Mouse (Mus musculus) layer of hippocampus, adult 2 months (tissue): ENCODE measurements around the gene Slc7a7. TPM values are rescaled to one million over a fixed set of nuclear protein-coding genes. Genes with fewer than 3 reads are reported as not detected.
A peak's percentile ranks its signal among the peaks of the same experiment; 100 is the strongest.

Experiments
- DNase-seq, 2 experiments: peaks; one replicate each; pipeline ENCODE4 v3.0.0; 2022; ENCODE audit warnings: low spot score in 2 of 2
- H3K27ac ChIP-seq: fragments of 200-600 bp; 2 replicates; pipeline ENCODE4 v1.8.1; 2022
- H3K4me3 ChIP-seq: fragments of 200-600 bp; 2 replicates; pipeline ENCODE4 v1.8.1; 2022; ENCODE audit warnings: mild to moderate bottlenecking
- CTCF ChIP-seq: fragments of 200-600 bp; conservative IDR thresholded peaks from 2 replicates; pipeline ENCODE4 v1.8.1; 2022; ENCODE audit warnings: antibody characterized with exemption, mild to moderate bottlenecking, moderate library complexity
- long read RNA-seq, 2 experiments: library from polyadenylated mRNA; stranded (forward); transcript quantifications; one replicate each; pipeline ENCODE4 v2.0.0; 2021; ENCODE audit warnings: borderline mapping rate in 2 of 2
- total RNA-seq, 2 experiments: library from RNA; stranded (reverse); gene quantifications; 2 replicates each; pipeline ENCODE4 v1.2.3; 2021

Slc7a7 gene
- total RNA-seq: 1 to 10 TPM; 1.4 to 2.0 TPM
- long read RNA-seq, experiment 1, partial matches to known transcripts: 0 of 2 reads
- long read RNA-seq, experiment 1, other reads (novel, unspliced or antisense): 0 of 2 reads
- long read RNA-seq, experiment 2: 0 reads

GRCm38 (mm10) chr14:54417623-54418081 is at the start of gene Slc7a7:
Slc7a7 (minus strand) TSS chr14:54417780.
- Histone ChIP-seq H3K4me3 (no peak within 1 kb of the TSS), H3K27ac (no peak within 1 kb of the TSS)
- DNase-seq: no peak
- TF ChIP-seq CTCF: peak; percentile 38

GRCm38 (mm10) chr14:54464293-54465005 is 46.9 kb upstream of the Slc7a7 start:
- peak; percentile 24 to 53 for DNase-seq
- peak overlapping the region; percentile 87 for H3K27ac ChIP-seq

GRCm38 (mm10) chr14:54463959-54464292 is 46.3 kb upstream of the Slc7a7 start, which contains the start of gene Lrp10:
Lrp10 (plus strand) TSS chr14:54464137.
- DNase-seq: peak; percentile 82 to 86
- TF ChIP-seq CTCF: no peak
- Histone ChIP-seq H3K27ac (peak within 1 kb of the TSS; percentile 87), H3K4me3 (peak within 1 kb of the TSS; percentile 92)

More at GRCm38 (mm10) chr14:54464293-54465005, 46.9 kb upstream of the Slc7a7 start:
- TF ChIP-seq CTCF: peak; percentile 80
- peak overlapping the region; percentile 92 for H3K4me3 ChIP-seq

GRCm38 (mm10) chr14:54463108-54463958 is 45.8 kb upstream of the Slc7a7 start:
- H3K27ac ChIP-seq: peak overlapping the region; percentile 87
- no peak for TF ChIP-seq CTCF
- peak overlapping the region; percentile 92 for H3K4me3 ChIP-seq

GRCm38 (mm10) chr14:54462146-54462545 is 44.6 kb upstream of the Slc7a7 start:
- no peak for TF ChIP-seq CTCF
- DNase-seq: no peak

More at GRCm38 (mm10) chr14:54463108-54463958, 45.8 kb upstream of the Slc7a7 start:
- DNase-seq: no peak

GRCm38 (mm10) chr14:54457907-54458569 is 40.5 kb upstream of the Slc7a7 start:
- Histone ChIP-seq H3K4me3 (no peak overlapping the region), H3K27ac (no peak overlapping the region)
- TF ChIP-seq CTCF: no peak
- DNase-seq: no peak

More at GRCm38 (mm10) chr14:54462146-54462545, 44.6 kb upstream of the Slc7a7 start:
- no peak overlapping the region for H3K27ac ChIP-seq
- no peak overlapping the region for H3K4me3 ChIP-seq

GRCm38 (mm10) chr14:54454669-54455528 is 37.3 kb upstream of the Slc7a7 start:
- no peak for DNase-seq
- TF ChIP-seq CTCF: no peak
- Histone ChIP-seq H3K4me3 (no peak overlapping the region), H3K27ac (no peak overlapping the region)

- Histone ChIP-seq H3K4me3 (no peak overlapping the region), H3K27ac (no peak overlapping the region)
- no peak for DNase-seq
- TF ChIP-seq CTCF: no peak
Measured at GRCm38 (mm10) chr14:54453566-54453965, 36.0 kb upstream of the Slc7a7 start.

- DNase-seq: no peak
- no peak for TF ChIP-seq CTCF
- Histone ChIP-seq H3K27ac (no peak overlapping the region), H3K4me3 (no peak overlapping the region)
Measured at GRCm38 (mm10) chr14:54445476-54445875, 27.9 kb upstream of the Slc7a7 start.

GRCm38 (mm10) chr14:54443712-54444618 is 26.4 kb upstream of the Slc7a7 start:
- no peak for TF ChIP-seq CTCF
- H3K4me3 ChIP-seq: no peak overlapping the region
- H3K27ac ChIP-seq: no peak overlapping the region
- DNase-seq: peak in 1 of 2 experiments; percentile 26

GRCm38 (mm10) chr14:54443196-54443595 is 25.6 kb upstream of the Slc7a7 start:
- H3K27ac ChIP-seq: no peak overlapping the region
- DNase-seq: no peak
- H3K4me3 ChIP-seq: no peak overlapping the region
- TF ChIP-seq CTCF: no peak
